Mouse (Mus musculus): Measurements from ENCODE around the gene Car11. TPM values are rescaled to one million over a fixed set of nuclear protein-coding genes. Genes with fewer than 3 reads are reported as not detected.

Gene Car11
- polyA plus RNA-seq, 1 experiment from 2014 or later = 10.7 TPM

DNA sequence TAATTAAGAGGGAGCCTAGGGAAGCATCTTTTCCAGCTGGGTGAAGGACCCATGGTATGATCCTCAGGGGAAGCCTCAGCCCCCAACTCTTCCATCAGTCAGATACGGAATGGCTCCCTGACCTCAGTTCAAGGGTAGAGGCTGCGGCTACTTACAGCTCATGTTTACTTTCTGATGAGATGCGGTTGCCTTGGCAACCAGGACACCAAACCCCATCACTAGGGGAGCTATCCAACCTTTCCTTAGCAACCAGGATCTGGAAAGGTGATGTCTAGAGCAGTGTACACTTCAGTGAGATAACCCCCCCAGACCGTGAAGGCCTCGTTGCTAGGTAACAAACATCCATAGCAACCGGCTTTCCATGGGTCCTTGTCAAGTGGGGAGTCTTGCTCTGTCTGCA lies 9.4 kb downstream of the Car11 start:
- no peak overlapping the region for H3K4me2 ChIP-seq (replicated peaks; ENCODE audit: low read depth, low read length)
- H3K36me3 ChIP-seq (ENCODE audit: insufficient read depth, low read length) = peaks cover 34% of the 10 kb centered on the region
- peaks cover 40% of the 10 kb centered on the region for H3K4me1 ChIP-seq (ENCODE audit: insufficient read depth, low read length)
- no peaks in the 10 kb centered on the region for H3K9me3 ChIP-seq (ENCODE audit: low read length)
- H3K27ac ChIP-seq (ENCODE audit: low read length) = no peak overlapping the region
- 54% methylated on average over 6 of the region's 6 CpGs for WGBS
- H3K9ac ChIP-seq (replicated peaks; ENCODE audit: low read length) = 0 out of 2 replicates have a peak overlapping the region, but pooled peaks have one; percentile 89
- H3K27me3 ChIP-seq (ENCODE audit: insufficient read depth, low read length) = no peaks in the 10 kb centered on the region
- ATAC-seq (ENCODE audit: low FRiP score, low TSS enrichment) = no peak
- no peak overlapping the region for H3K4me3 ChIP-seq (ENCODE audit: low read length)

DNA sequence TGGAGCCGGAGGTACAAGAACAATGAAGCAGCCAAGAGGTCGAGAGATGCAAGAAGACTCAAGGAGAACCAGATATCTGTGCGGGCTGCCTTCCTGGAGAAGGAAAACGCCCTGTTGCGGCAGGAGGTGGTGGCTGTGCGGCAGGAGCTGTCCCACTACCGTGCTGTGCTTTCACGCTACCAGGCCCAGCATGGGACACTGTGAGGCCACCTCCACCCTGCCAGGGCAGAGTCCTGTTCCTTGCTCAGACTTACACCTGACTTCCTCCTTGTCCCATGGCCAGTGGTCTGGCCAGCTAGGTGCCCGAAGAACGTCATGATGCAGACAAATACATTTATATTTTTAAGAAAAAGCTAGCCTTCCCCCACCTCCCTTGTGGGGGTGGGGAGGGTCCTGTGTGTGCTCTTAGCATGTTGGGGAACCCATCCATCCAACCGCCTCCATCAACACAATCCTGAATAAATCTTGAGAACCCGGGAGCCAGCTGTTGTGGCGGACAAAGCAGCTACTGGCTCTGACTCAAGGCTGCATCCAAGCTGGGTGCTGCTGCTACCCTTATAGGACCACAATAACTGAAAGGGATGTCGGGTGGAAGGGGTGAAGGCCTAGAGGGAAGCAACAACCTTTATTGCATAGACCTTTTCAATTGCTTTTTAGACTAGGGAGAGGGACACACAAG lies 10.2 kb downstream of the Car11 start:
- Histone ChIP-seq H3K36me3 (ENCODE audit: insufficient read depth, low read length) (peaks cover 34% of the 10 kb centered on the region), H3K4me2 (replicated peaks; ENCODE audit: low read depth, low read length) (no peak overlapping the region), H3K27ac (ENCODE audit: low read length) (no peak overlapping the region), H3K9ac (replicated peaks; ENCODE audit: low read length) (no peak overlapping the region), H3K4me3 (ENCODE audit: low read length) (no peak overlapping the region), H3K4me1 (ENCODE audit: insufficient read depth, low read length) (peaks cover 47% of the 10 kb centered on the region), H3K9me3 (ENCODE audit: low read length) (no peaks in the 10 kb centered on the region), H3K27me3 (ENCODE audit: insufficient read depth, low read length) (no peaks in the 10 kb centered on the region)
- 87% methylated on average over 14 of the region's 14 CpGs for WGBS
- no peak for ATAC-seq (ENCODE audit: low FRiP score, low TSS enrichment)

GRCm38 (mm10) chr7:45710477-45711191 lies 11.0 kb downstream of the Car11 start:
- WGBS = 90% methylated on average over 20 of the region's 20 CpGs
- peaks cover 47% of the 10 kb centered on the region for H3K4me1 ChIP-seq (ENCODE audit: insufficient read depth, low read length)

DNA sequence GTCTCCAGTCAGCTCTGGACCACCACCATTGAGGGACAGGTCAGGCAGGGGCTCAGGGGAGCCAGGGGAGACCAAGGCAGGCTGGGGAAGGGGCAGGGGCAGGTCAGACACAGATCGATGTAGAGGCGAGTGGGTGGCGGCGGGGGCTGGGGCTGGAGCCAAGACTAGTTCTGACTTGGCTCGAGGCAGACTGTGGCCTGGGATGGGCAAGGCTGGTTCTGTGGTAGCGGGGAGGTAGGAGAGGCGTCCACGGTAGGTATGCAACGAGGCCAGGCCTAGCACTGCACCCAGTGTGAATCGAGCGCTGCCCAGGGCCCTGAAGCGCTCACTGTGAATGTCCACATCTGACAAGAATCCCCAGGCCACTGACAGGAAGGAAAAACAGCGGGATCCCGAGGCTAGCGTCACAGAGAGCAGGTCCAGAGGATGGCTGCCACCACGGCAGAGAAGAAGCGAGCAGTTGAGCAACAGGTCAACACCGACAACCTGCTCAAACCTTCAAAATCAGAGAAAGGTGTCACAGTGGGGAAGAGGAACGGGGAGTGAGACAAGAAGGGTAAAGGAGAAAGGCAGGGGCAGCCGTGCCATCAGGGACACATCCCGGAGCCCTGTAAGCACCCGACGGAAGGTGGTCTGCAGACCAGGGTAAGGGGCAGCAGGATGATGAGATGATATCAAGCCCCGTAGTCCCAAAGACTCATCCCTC lies 11.8 kb downstream of the Car11 start:
- peaks cover 34% of the 10 kb centered on the region for H3K36me3 ChIP-seq (ENCODE audit: insufficient read depth, low read length)
- no peaks in the 10 kb centered on the region for H3K27me3 ChIP-seq (ENCODE audit: insufficient read depth, low read length)
- H3K4me2 ChIP-seq (replicated peaks; ENCODE audit: low read depth, low read length) = no peak overlapping the region
- no peak for ATAC-seq (ENCODE audit: low FRiP score, low TSS enrichment)
- no peaks in the 10 kb centered on the region for H3K9me3 ChIP-seq (ENCODE audit: low read length)
- no peak overlapping the region for H3K4me3 ChIP-seq (ENCODE audit: low read length)
- H3K27ac ChIP-seq (ENCODE audit: low read length) = no peak overlapping the region
- peaks cover 47% of the 10 kb centered on the region for H3K4me1 ChIP-seq (ENCODE audit: insufficient read depth, low read length)
- WGBS = 89% methylated on average over 24 of the region's 24 CpGs
- H3K9ac ChIP-seq (replicated peaks; ENCODE audit: low read length) = no peak overlapping the region

More at GRCm38 (mm10) chr7:45710477-45711191, 11.0 kb downstream of the Car11 start:
- Histone ChIP-seq H3K27me3 (ENCODE audit: insufficient read depth, low read length) (no peaks in the 10 kb centered on the region), H3K4me3 (ENCODE audit: low read length) (no peak overlapping the region), H3K4me2 (replicated peaks; ENCODE audit: low read depth, low read length) (no peak overlapping the region), H3K36me3 (ENCODE audit: insufficient read depth, low read length) (peaks cover 34% of the 10 kb centered on the region), H3K27ac (ENCODE audit: low read length) (no peak overlapping the region), H3K9ac (replicated peaks; ENCODE audit: low read length) (no peak overlapping the region), H3K9me3 (ENCODE audit: low read length) (no peaks in the 10 kb centered on the region)
- no peak for ATAC-seq (ENCODE audit: low FRiP score, low TSS enrichment)

DNA sequence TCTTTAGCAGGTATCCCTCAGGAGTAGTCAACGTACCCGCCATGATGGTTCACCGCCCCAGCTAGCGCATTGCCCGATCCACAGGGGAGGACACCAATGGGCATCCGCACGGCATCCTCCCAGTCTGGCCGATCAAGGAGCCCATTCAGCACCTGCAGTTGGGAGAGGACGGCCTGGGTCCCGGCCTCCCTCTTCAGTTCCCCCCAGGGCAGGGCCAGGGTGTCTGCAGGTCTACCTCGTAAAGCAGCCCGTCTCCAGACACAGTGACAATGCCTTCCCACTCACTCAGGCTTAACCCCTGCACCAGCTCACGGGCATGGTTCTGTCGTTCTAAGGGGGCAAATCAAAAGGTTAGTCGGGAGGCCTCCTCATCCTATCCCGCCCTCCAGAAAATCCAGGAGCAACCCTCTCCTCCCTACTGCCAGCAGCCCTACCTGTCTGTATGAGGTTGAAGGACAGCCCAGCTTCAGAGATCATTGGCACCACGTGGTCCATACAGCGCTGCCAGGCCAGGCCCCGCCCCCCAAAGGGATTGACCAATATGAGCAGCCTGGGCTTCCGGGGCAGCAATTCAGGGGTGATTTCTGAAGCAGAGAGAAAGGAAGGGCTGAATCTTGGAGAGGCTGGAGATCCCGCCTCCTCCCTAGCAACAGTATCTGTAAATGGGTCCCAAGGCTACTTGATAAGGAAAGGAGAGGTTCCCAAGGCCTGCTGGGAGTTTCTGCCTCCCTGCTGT lies 12.5 kb downstream of the Car11 start:
- no peak overlapping the region for H3K4me2 ChIP-seq (replicated peaks; ENCODE audit: low read depth, low read length)
- H3K4me3 ChIP-seq (ENCODE audit: low read length) = no peak overlapping the region
- H3K27ac ChIP-seq (ENCODE audit: low read length) = no peak overlapping the region
- peaks cover 34% of the 10 kb centered on the region for H3K36me3 ChIP-seq (ENCODE audit: insufficient read depth, low read length)
- 88% methylated on average over 21 of the region's 21 CpGs for WGBS
- no peaks in the 10 kb centered on the region for H3K27me3 ChIP-seq (ENCODE audit: insufficient read depth, low read length)
- H3K9ac ChIP-seq (replicated peaks; ENCODE audit: low read length) = no peak overlapping the region
- H3K4me1 ChIP-seq (ENCODE audit: insufficient read depth, low read length) = peaks cover 49% of the 10 kb centered on the region
- no peaks in the 10 kb centered on the region for H3K9me3 ChIP-seq (ENCODE audit: low read length)
- no peak for ATAC-seq (ENCODE audit: low FRiP score, low TSS enrichment)

GRCm38 (mm10) chr7:45713396-45713795 lies 13.8 kb downstream of the Car11 start:
- H3K4me3 ChIP-seq (ENCODE audit: low read length) = no peak overlapping the region
- H3K36me3 ChIP-seq (ENCODE audit: insufficient read depth, low read length) = peaks cover 34% of the 10 kb centered on the region
- no peaks in the 10 kb centered on the region for H3K27me3 ChIP-seq (ENCODE audit: insufficient read depth, low read length)
- 93% methylated on average over 16 of the region's 16 CpGs for WGBS
- H3K27ac ChIP-seq (ENCODE audit: low read length) = no peak overlapping the region
- ATAC-seq (ENCODE audit: low FRiP score, low TSS enrichment) = no peak
- H3K4me2 ChIP-seq (replicated peaks; ENCODE audit: low read depth, low read length) = no peak overlapping the region
- H3K9ac ChIP-seq (replicated peaks; ENCODE audit: low read length) = no peak overlapping the region
- peaks cover 39% of the 10 kb centered on the region for H3K4me1 ChIP-seq (ENCODE audit: insufficient read depth, low read length)
- no peaks in the 10 kb centered on the region for H3K9me3 ChIP-seq (ENCODE audit: low read length)

- Histone ChIP-seq H3K4me2 (replicated peaks; ENCODE audit: low read depth, low read length) (peak overlapping the region; percentile 84), H3K9ac (replicated peaks; ENCODE audit: low read length) (peak overlapping the region; percentile 58), H3K9me3 (ENCODE audit: low read length) (no peaks in the 10 kb centered on the region), H3K27me3 (ENCODE audit: insufficient read depth, low read length) (no peaks in the 10 kb centered on the region), H3K36me3 (ENCODE audit: insufficient read depth, low read length) (peaks cover 34% of the 10 kb centered on the region), H3K4me1 (ENCODE audit: insufficient read depth, low read length) (peaks cover 35% of the 10 kb centered on the region), H3K4me3 (ENCODE audit: low read length) (peak overlapping the region; percentile 54), H3K27ac (ENCODE audit: low read length) (peak overlapping the region; percentile 3; the same call in 1 of the 2 replicates)
- 74% methylated on average over 6 of the region's 6 CpGs for WGBS
- ATAC-seq (ENCODE audit: low FRiP score, low TSS enrichment) = no peak
Measured at GRCm38 (mm10) chr7:45713881-45714520, 14.4 kb downstream of the Car11 start.

GRCm38 (mm10) chr7:45714630-45715089 lies 15.0 kb downstream of the Car11 start:
- Histone ChIP-seq H3K9me3 (ENCODE audit: low read length) (no peaks in the 10 kb centered on the region), H3K9ac (replicated peaks; ENCODE audit: low read length) (peak overlapping the region; percentile 58), H3K4me1 (ENCODE audit: insufficient read depth, low read length) (peaks cover 39% of the 10 kb centered on the region), H3K4me2 (replicated peaks; ENCODE audit: low read depth, low read length) (peak overlapping the region; percentile 84), H3K27ac (ENCODE audit: low read length) (peak overlapping the region; percentile 3; the same call in 1 of the 2 replicates), H3K4me3 (ENCODE audit: low read length) (peak overlapping the region; percentile 54), H3K27me3 (ENCODE audit: insufficient read depth, low read length) (no peaks in the 10 kb centered on the region), H3K36me3 (ENCODE audit: insufficient read depth, low read length) (peaks cover 39% of the 10 kb centered on the region)
- 10% methylated on average over 14 of the region's 14 CpGs for WGBS
- peak; percentile 40 for ATAC-seq (ENCODE audit: low FRiP score, low TSS enrichment)
